Mouse (Mus musculus): ENCODE data around the gene Cdc6.
A peak's percentile ranks its signal among the peaks of the same experiment; 100 is the strongest.
"Not testable (repeated sequence)": the region's sequence is repeated elsewhere in the genome, so short reads cannot be mapped to it uniquely, and the experiment has no call there.

Cdc6 gene

GRCm38 (mm10) chr11:98910415-98910814 is 2.8 kb downstream of the Cdc6 start:
- DNase-seq = no peak

GRCm38 (mm10) chr11:98911498-98911897 is 3.9 kb downstream of the Cdc6 start:
- DNase-seq = no peak

- DNase-seq = no peak
Measured at GRCm38 (mm10) chr11:98914196-98914595, 6.6 kb downstream of the Cdc6 start.

- not testable (repeated sequence) for DNase-seq
Measured at GRCm38 (mm10) chr11:98916376-98916775, 8.8 kb downstream of the Cdc6 start.

- DNase-seq = no peak
Measured at GRCm38 (mm10) chr11:98917428-98918005, 9.9 kb downstream of the Cdc6 start.

- no peak for DNase-seq
Measured at GRCm38 (mm10) chr11:98918231-98918630, 10.6 kb downstream of the Cdc6 start.

- DNase-seq = no peak
Measured at GRCm38 (mm10) chr11:98919009-98919408, 11.4 kb downstream of the Cdc6 start.

- peak; percentile 73 for DNase-seq
Measured at GRCm38 (mm10) chr11:98921813-98922212, 14.2 kb downstream of the Cdc6 start.

- DNase-seq = peak; percentile 77
Measured at GRCm38 (mm10) chr11:98922307-98922706, 14.7 kb downstream of the Cdc6 start.

- DNase-seq = not testable (repeated sequence)
Measured at GRCm38 (mm10) chr11:98922851-98923711, 15.5 kb downstream of the Cdc6 start.

GRCm38 (mm10) chr11:98924633-98925175 is 17.1 kb downstream of the Cdc6 start:
- no peak for DNase-seq

- DNase-seq = peak; percentile 75
Measured at GRCm38 (mm10) chr11:98925265-98925721, 17.7 kb downstream of the Cdc6 start.

GRCm38 (mm10) chr11:98925868-98926311 is 18.3 kb downstream of the Cdc6 start:
- DNase-seq = peak; percentile 62

- no peak for DNase-seq
Measured at GRCm38 (mm10) chr11:98926553-98926952, 19.0 kb downstream of the Cdc6 start.

- DNase-seq = no peak
Measured at GRCm38 (mm10) chr11:98927438-98928076, 20.0 kb downstream of the Cdc6 start, which contains the start of gene Rara. Gene Rara, plus strand, starts transcription at chr11:98927818.

GRCm38 (mm10) chr11:98928186-98928893 is 20.7 kb downstream of the Cdc6 start:
- no peak for DNase-seq

GRCm38 (mm10) chr11:98929503-98929902 is 21.9 kb downstream of the Cdc6 start:
- DNase-seq = no peak

GRCm38 (mm10) chr11:98930127-98930601 is 22.6 kb downstream of the Cdc6 start:
- DNase-seq = no peak

- DNase-seq = no peak
Measured at GRCm38 (mm10) chr11:98930773-98931512, 23.3 kb downstream of the Cdc6 start.

- no peak for DNase-seq
Measured at GRCm38 (mm10) chr11:98931513-98932292, 24.1 kb downstream of the Cdc6 start.
